Mouse (Mus musculus) stomach, postnatal 0 days (tissue): ENCODE data around the gene Rnf141.

Source experiments
- CTCF ChIP-seq: IDR thresholded peaks from 2 replicates; pipeline ENCODE4 v1.5.1; 2016; ENCODE audit warnings: antibody characterized with exemption, low read depth, mild to moderate bottlenecking, moderate library complexity
- EP300 ChIP-seq: optimal IDR thresholded peaks from 2 replicates; pipeline ENCODE3; 2016; ENCODE audit warnings: antibody characterized with exemption

GRCm38 (mm10) chr7:110851541-110852203, 7.4 kb upstream of the Rnf141 start:
- TF ChIP-seq EP300, result no peak
- 0 out of 2 replicates have a peak, but pooled peaks have one; percentile 8 for TF ChIP-seq CTCF
